22 mouse cellular contexts compared by ENCODE assay signal in the genomic region with DNA sequence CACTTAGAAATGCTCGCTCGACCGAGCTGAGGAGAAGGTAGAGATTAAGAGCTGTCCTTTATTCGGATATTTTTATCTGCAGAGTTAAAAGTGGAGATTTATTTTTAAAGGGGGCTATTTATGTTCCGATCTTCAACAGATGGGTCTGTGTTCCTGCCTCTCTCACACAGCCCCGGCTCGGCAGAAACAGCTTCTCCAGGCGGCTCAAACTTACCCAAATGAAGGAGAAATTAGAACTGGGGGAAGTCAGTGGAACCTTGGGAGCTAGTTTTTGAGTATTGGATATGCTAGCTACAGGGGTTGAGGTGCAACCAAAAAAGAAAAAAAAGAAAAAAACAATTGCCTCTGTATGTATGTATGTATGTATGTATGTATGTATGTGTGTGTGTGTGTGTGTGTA.
DNase-seq lines count a peak whose midpoint lies in the region; ATAC-seq and TF ChIP-seq lines count a peak whose summit lies in the region.
"Had no signal": no experiment of that assay in that cellular context is flagged by ENCODE, and none has a peak within 500 bp of the region (broad histone marks: within the 10 kb centered on the region; RNA-seq: fewer than 3 reads in every experiment).

No protein-coding gene starts in this region.

- no peak overlapping the region for H3K27ac ChIP-seq in heart, embryonic 11.5 days (ENCODE audit: low read depth, low read length)
- H3K27ac ChIP-seq in left cerebral cortex, adult 2 months, result peak overlapping the region; percentile 40; the same call in 1 of the 2 replicates
- H3K27ac ChIP-seq in limb, embryonic 15.5 days, result 0 out of 2 replicates have a peak overlapping the region, but pooled peaks have one; percentile 30
- H3K27ac ChIP-seq in hindbrain, embryonic 11.5 days (ENCODE audit: low read depth, low read length), result no peak overlapping the region
- H3K27ac ChIP-seq: forebrain, embryonic 15.5 days; kidney, postnatal 0 days; layer of hippocampus, adult 2 months; midbrain, embryonic 13.5 days had no signal

- H3K9ac ChIP-seq in heart, embryonic 11.5 days (ENCODE audit: low read depth, low read length), result no peak overlapping the region
- no peak overlapping the region for H3K9ac ChIP-seq in limb, embryonic 15.5 days
- H3K9ac ChIP-seq in hindbrain, embryonic 11.5 days (ENCODE audit: low read depth, low read length), result no peak overlapping the region
- H3K9ac ChIP-seq: forebrain, embryonic 15.5 days; liver, postnatal 0 days; midbrain, embryonic 13.5 days had no signal

- no peak for DNase-seq in heart, postnatal 14 days
- no peak for DNase-seq in left cerebral cortex, adult 2 months (ENCODE audit: extremely low spot score in 1 of 2, low spot score in 2 of 2)
- DNase-seq in left cerebral cortex, adult 11 months (ENCODE audit: low spot score), result no peak
- DNase-seq in brain, adult 2 months (ENCODE audit: low read depth, low spot score), result peak; percentile 62
- no peak for DNase-seq in hindbrain, embryonic 11.5 days (ENCODE audit: low spot score)
- DNase-seq: adrenal gland, postnatal 25 days; B cell, adult 2 months; cerebellum, adult 11-12 months; cerebellum, postnatal 25 days; kidney, adult 11 months; layer of hippocampus, postnatal 36 days; liver, postnatal 0 days; lung, postnatal 10 days; right cerebral cortex, postnatal 14 days; thymus, adult 18-20 months; thymus, postnatal 4 days had no signal

- H3K4me2 ChIP-seq in heart, embryonic 11.5 days, result peak overlapping the region; percentile 29
- H3K4me2 ChIP-seq in limb, embryonic 15.5 days, result no peak overlapping the region
- H3K4me2 ChIP-seq in hindbrain, embryonic 11.5 days (replicated peaks; ENCODE audit: low read depth, low read length), result no peak overlapping the region
- H3K4me2 ChIP-seq: forebrain, embryonic 15.5 days; midbrain, embryonic 13.5 days had no signal

- no peak overlapping the region for H3K4me3 ChIP-seq in heart, embryonic 11.5 days (ENCODE audit: low read depth, low read length)
- no peak overlapping the region for H3K4me3 ChIP-seq in left cerebral cortex, adult 2 months
- no peak overlapping the region for H3K4me3 ChIP-seq in limb, embryonic 15.5 days
- no peak overlapping the region for H3K4me3 ChIP-seq in hindbrain, embryonic 11.5 days (ENCODE audit: low read depth, low read length)
- H3K4me3 ChIP-seq: forebrain, embryonic 15.5 days; layer of hippocampus, adult 2 months; midbrain, embryonic 13.5 days had no signal

- H3K27me3 ChIP-seq in heart, embryonic 11.5 days (ENCODE audit: control insufficient read depth, insufficient read depth, low read length), result no peaks in the 10 kb centered on the region; the same call in 1 of the 2 replicates
- H3K27me3 ChIP-seq in limb, embryonic 15.5 days, result peaks cover 29% of the 10 kb centered on the region
- no peaks in the 10 kb centered on the region; the same call in 1 of the 2 replicates for H3K27me3 ChIP-seq in hindbrain, embryonic 11.5 days (ENCODE audit: control insufficient read depth, insufficient read depth, low read length)
- H3K27me3 ChIP-seq: forebrain, embryonic 15.5 days; midbrain, embryonic 13.5 days had no signal

- no peaks in the 10 kb centered on the region for H3K9me3 ChIP-seq in heart, embryonic 11.5 days (replicated peaks; ENCODE audit: control insufficient read depth, low read length)
- H3K9me3 ChIP-seq in limb, embryonic 15.5 days, result no peaks in the 10 kb centered on the region
- H3K9me3 ChIP-seq in hindbrain, embryonic 11.5 days (ENCODE audit: control insufficient read depth, low read length), result no peaks in the 10 kb centered on the region
- H3K9me3 ChIP-seq: forebrain, embryonic 15.5 days; midbrain, embryonic 13.5 days had no signal

- intact Hi-C loops in heart, postnatal 14 days (cut with DNase I), result no loop called here
- intact Hi-C loops in left cerebral cortex, adult 2 months (cut with DNase I), result no loop called here

- H3K36me3 ChIP-seq in heart, embryonic 11.5 days (ENCODE audit: control insufficient read depth, insufficient read depth, low read length), result no peaks in the 10 kb centered on the region
- no peaks in the 10 kb centered on the region for H3K36me3 ChIP-seq in limb, embryonic 15.5 days
- H3K36me3 ChIP-seq in hindbrain, embryonic 11.5 days (ENCODE audit: control insufficient read depth, insufficient read depth, low read length), result no peaks in the 10 kb centered on the region
- H3K36me3 ChIP-seq: forebrain, embryonic 15.5 days; midbrain, embryonic 13.5 days had no signal

- H3K4me1 ChIP-seq in heart, embryonic 11.5 days (ENCODE audit: control insufficient read depth, insufficient read depth, low read length), result no peaks in the 10 kb centered on the region
- H3K4me1 ChIP-seq in limb, embryonic 15.5 days, result peaks cover 49% of the 10 kb centered on the region
- H3K4me1 ChIP-seq in hindbrain, embryonic 11.5 days (replicated peaks; ENCODE audit: control insufficient read depth, insufficient read depth, low read length), result no peaks in the 10 kb centered on the region
- H3K4me1 ChIP-seq: forebrain, embryonic 15.5 days had no signal

- ATAC-seq in heart, embryonic 11.5 days (replicated peaks; ENCODE audit: insufficient number of reproducible peaks, low FRiP score, low TSS enrichment), result no peak
- no peak for ATAC-seq in limb, embryonic 15.5 days (ENCODE audit: insufficient number of reproducible peaks, low FRiP score, low TSS enrichment, low read depth)
- no peak for ATAC-seq in hindbrain, embryonic 11.5 days (ENCODE audit: low FRiP score)
- ATAC-seq: forebrain, embryonic 15.5 days; liver, postnatal 0 days; midbrain, embryonic 13.5 days had no signal

- no peak for TF ChIP-seq CTCF in left cerebral cortex, adult 2 months (IDR thresholded peaks at IDR 0.05)

- 38% methylated on average over 8 of the region's 8 CpGs for WGBS in heart, embryonic 11.5 days (ENCODE audit: insufficient replicate concordance)
- 26% methylated on average over 8 of the region's 8 CpGs for WGBS in limb, embryonic 15.5 days
- 82% methylated on average over 8 of the region's 8 CpGs for WGBS in hindbrain, embryonic 11.5 days

Comparison
In these comparisons a context has a peak if more than half of its experiments do, and no peak if none do; other contexts are left out.
1. H3K27ac ChIP-seq: peak in left cerebral cortex, adult 2 months (single experiment) and limb, embryonic 15.5 days (single experiment); none in heart, embryonic 11.5 days (single experiment) and hindbrain, embryonic 11.5 days (single experiment).